Mouse (Mus musculus) 3134 (cell line): ENCODE data around the gene Nfxl1.
"Not testable (repeated sequence)": the region's sequence is repeated elsewhere in the genome, so short reads cannot be mapped to it uniquely, and the experiment has no call there.

Experiments
- DNase-seq: peaks from one replicate; pipeline ENCODE4 v3.0.0-alpha.2; 2011; ENCODE audit warnings: low spot score; ENCODE audit not compliant: insufficient read length; ENCODE audit errors: extremely low read depth

Gene Nfxl1

DNA sequence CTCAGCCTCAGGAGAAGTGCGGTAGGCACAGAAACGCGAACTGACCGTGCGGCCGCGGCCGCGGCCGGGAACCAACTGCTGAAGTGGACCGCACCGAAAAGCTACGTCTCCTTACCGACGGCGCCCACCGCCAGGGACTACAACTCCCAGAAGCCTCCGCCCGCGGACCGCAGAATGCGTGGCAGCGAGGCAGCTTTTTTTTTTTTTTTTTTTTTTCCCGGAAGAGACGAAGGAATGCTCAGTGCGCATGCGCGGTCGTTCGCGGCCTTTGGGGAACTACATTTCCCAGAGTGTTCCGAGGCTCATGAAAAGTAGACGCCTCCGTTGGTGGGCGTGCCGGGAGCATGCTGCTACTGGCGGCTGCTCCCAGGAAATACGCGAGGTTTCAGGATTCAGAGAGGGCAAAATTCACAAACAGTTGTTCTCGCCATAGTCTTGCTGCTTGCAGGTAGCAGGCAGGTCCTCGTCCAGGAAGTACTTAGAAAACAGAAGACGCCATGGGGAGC lies at the start of gene Nfxl1:
Gene Nfxl1 (minus strand): TSS at position 141 of the 506 bp plus-strand sequence.
- peak; percentile 93 for DNase-seq

GRCm38 (mm10) chr5:72603138-72603537 lies 43.7 kb upstream of the Nfxl1 start:
- no peak for DNase-seq

- DNase-seq: peak; percentile 14
Observed at GRCm38 (mm10) chr5:72601006-72601405, 41.5 kb upstream of the Nfxl1 start.

- DNase-seq: no peak
Observed at GRCm38 (mm10) chr5:72587192-72587681, 27.8 kb upstream of the Nfxl1 start, which contains the start of gene Gm5868. TSS of gene Gm5868 (minus strand) at chr5:72587551.

DNA sequence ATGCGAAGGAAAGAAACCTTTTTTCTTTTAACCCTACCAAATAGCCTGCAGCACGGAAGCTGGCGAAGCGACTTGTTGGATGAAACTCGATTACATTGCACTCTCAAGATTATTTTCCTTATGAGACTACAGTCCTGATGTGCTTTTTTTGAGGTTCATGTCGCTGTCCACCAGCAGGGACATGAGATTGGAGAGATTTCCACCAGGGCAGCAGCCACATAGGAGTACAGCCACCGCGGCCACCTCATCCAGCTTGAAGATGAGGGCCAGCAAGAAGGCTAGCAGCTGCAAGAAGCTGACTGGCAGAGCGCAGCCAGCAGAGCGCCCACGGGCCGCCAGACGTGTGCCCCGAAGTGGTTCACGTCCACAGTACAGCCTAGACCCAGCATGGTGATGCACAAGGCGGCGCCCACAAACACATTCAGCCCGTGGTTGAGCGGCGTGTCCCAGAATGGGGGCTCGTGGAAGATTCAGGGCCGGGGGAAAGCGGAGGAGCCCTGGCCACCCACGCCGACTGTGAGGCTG lies 27.2 kb upstream of the Nfxl1 start:
- not testable (repeated sequence) for DNase-seq

- not testable (repeated sequence) for DNase-seq
Observed at GRCm38 (mm10) chr5:72586122-72586521, 26.6 kb upstream of the Nfxl1 start.

- DNase-seq: not testable (repeated sequence)
Observed at GRCm38 (mm10) chr5:72580970-72581332, 21.5 kb upstream of the Nfxl1 start, which contains the start of gene Zar1. TSS of gene Zar1 (minus strand) at chr5:72581254.

GRCm38 (mm10) chr5:72580088-72580969 lies 20.8 kb upstream of the Nfxl1 start:
- DNase-seq: peak; percentile 6

DNA sequence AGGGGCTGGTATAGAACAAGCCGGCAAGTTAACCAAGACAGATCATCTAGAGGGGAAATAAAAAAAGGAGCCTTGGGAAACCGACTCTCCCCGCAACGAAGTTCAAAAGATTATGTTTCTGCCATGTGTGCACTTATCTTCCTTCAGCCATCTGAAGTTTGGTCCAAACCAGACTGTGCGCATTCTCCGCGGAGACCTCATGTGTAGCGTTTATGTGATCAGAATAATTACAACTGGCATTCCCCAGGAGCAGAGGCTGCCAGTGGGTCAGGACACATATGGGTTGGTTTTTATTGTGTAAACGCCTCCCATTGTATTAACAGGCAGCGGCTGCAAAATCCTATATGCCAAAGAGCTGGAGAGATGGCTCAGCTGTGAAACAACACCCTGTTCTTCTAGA lies 20.1 kb upstream of the Nfxl1 start:
- not testable (repeated sequence) for DNase-seq

DNA sequence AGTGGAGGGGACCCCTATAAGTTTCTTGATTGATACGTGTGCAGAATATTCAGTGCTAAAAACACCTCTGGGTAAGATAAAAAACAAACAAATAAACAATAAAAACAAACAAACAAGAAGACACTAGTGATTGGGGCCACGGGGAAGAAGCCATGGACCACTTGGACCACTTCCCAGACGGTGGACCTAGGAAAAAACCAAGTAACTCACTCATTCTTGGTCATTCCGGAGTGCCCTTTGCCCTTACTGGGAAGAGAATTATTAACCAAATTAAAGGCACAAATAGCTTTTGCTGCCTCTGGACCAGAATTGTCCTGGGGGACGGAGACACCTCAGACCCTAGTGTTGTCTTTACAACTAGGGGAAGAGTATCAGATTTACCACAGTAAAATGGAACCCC lies 6.1 kb upstream of the Nfxl1 start:
- no peak for DNase-seq

DNA sequence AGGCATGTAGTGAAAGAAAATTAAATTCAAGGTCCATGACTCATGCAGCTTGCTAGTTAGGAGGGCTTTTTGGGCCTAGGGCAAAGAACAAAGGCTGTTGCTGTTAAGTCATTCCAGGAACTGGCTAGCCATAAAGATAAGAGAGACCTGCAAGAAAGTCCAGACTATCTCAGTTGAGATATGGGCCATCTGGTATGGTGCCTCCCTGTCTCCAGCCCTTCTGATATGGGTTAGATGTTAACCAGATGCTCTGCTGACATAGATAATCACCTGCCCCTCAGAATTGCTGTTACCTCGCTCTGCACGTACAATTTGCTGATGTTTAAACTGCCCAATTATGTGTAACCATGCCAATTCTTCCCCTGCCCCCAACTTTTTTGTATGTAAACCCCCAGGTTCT lies 3.7 kb upstream of the Nfxl1 start:
- not testable (repeated sequence) for DNase-seq

GRCm38 (mm10) chr5:72560976-72561628 lies 1.6 kb upstream of the Nfxl1 start:
- DNase-seq: no peak

DNA sequence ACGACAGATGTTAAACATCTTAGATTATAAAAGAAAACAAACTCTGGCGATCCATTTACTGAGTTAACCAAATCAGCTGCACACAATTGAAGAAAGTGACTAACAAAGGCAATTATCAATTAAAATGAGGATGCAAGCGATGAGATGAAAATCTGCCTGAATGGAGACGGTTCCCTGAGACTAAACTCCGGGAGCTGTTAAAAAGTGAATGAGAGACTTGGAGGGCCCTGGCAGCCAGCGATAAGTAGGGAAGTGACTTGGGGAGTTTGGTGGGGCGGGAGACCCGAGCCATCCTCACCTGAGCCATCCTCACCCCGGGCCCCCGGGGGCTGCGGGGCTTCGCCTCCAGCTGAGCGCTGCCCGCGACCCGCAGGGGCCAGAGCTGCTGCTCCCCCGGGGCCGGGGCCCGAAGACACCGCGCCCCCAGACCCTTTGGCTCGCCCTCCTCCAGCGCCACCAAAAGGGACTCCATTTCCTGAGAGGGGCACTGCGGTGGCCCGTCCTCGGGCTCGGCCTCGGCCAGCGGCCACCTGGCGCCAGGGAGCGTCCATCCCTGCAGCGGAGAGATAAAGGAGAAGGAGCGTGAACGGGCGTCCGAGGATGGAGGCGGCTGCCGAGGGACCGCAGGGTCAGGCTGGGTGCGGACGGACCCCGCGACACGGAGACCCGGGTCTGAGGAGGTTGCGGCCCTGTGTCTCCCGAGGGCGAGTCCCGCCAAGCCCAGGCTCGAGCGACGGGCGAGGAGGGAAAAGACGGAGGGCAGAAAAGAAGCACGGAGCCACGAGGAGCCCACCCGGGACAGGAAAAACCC lies 563 bp downstream of the Nfxl1 start:
- no peak for DNase-seq

- no peak for DNase-seq
Observed at GRCm38 (mm10) chr5:72556245-72556644, 3.2 kb downstream of the Nfxl1 start.

DNA sequence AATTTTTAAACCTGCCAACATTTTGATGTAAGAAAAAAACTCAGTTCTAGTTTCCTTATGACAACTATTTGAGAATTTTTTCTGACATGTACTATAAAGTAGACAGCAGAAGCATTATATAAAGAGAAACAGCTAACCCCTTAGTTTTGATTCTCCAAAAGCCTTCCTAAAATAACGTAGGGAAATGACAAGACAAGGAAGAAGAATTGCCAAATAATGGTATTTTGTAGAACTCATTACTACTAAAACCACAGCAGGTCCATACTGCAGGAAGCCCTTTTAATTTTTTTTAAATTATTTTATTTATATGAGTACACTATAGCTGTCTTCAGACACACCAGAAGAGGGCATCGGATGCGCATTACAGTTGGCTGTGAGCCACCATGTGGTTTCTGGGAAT lies 8.3 kb downstream of the Nfxl1 start:
- no peak for DNase-seq

GRCm38 (mm10) chr5:72528896-72529295 lies 30.6 kb downstream of the Nfxl1 start:
- peak; percentile 46 for DNase-seq

GRCm38 (mm10) chr5:72513808-72514207 lies 45.7 kb downstream of the Nfxl1 start:
- DNase-seq: no peak

DNA sequence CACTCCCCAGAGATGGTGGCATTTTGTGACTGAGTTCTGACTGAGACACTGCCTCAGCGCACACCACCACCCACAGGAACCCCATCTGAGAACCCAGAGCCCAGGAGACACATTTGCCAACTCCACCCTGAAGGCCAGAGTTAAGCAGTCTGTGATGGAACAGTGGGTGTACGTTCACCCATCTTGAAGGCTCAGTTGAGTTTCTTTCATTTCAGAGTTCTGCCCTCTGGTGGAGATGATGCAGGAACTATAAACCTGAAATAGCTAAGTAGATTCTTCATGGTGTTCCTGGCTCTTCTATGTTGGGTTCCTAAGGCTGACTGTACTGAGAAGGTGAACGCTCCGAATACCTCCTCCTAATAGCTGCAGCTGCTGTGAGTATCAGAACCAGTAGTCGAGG lies 53.7 kb downstream of the Nfxl1 start:
- DNase-seq: no peak

DNA sequence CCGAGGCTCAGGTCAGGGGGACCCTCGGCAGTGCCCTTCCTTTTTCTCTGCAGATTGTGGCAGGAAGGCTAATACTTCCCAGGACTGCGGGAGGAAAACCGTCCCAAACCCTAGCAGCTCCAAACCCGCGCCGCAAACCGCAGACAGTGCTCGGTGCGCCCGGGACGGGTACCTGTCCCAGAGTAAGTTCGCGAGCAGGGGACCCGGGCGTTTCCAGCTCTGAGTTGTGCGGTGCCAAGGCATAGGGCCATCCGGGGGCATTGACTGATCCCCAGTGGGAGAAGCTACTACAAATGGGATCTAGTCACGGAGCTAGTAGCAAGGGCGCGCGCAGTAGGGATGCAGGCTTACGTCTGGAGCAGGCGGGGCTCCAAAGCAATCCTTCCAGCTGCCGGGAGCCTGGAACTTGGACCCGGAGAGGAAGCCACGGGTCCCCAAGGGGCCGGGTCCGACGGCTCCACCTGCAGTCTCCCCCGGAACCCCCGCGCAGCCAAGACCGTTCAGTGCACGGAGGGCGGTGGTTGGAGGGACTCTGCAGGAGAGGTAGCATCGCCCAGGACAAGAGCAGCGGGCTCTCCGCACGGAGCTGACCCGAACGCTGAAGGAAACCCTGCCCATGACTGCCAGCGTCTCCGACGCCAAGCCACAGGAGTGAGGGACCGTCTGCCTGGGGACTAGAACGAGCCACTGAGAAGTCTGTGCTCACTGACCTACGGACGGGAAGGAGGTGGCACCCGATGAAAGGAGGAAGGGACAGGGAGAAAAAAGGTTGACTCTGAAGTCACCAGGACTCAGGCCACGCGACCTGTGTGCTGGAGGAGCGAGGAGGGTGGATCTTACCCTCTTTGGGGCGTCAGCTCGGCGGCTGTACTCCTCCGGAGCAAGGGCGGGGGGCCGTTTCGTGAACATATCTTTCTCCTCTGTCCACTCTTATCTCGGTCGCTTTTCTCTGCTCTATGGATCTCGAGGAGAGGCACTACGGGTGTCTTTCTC lies 55.7 kb downstream of the Nfxl1 start, which contains the start of gene Corin:
Gene Corin (minus strand): TSS at position 943 of the 993 bp plus-strand sequence.
- no peak for DNase-seq
